Mouse (Mus musculus) heart, postnatal 10 days (tissue): Measurements from ENCODE around the gene S1pr4. TPM values are rescaled to one million over a fixed set of nuclear protein-coding genes. Genes with fewer than 3 reads are reported as not detected.

Experiments
- DNase-seq, 2 experiments: peaks; one replicate each; pipeline ENCODE4 v3.0.0; 2021
- intact Hi-C: fragments of 180-260 bp; cut with DNase I; formaldehyde crosslinking; loops from one replicate; pipeline ENCODE4 v1.15.1; 2025
- microRNA-seq, 2 experiments: library from miRNA; unstranded; fragments of <30 nt; microRNA quantifications; one replicate each; pipeline ENCODE4 v1.2.0; 2022
- total RNA-seq, 2 experiments: library from RNA; stranded (reverse); gene quantifications; 2 replicates each; pipeline ENCODE4 v1.2.3; 2021

Gene S1pr4
- total RNA-seq, 2 experiments from 2014 or later: 0.86 to 0.87 TPM

DNA sequence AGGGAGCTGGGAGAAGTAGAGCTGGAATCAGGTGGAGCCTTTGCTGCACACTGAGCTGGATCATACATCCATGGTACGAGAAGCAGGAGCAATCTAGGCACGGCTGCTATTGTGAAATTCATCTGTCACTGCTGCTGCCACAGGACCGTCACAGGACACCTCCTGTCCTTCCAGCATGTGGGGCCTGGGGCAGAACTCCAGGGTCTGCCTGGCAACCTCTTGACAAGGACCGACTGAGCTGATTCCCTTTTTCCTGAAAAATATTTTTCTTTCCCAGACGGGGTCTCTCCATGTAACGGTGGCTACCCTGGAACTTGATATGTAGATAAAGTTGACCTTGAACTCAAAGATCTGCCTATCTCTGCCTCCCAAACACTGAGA is 48.6 kb downstream of the S1pr4 start:
- DNase-seq: no peak
- intact Hi-C loops: loop anchor here (2.0 kb wide), 1 partner anchor 163 kb away; no protein-coding TSS in a partner anchor

GRCm38 (mm10) chr10:81450641-81451364 is 49.1 kb downstream of the S1pr4 start:
- no peak for DNase-seq
- intact Hi-C loops: loop anchor here (1.0 to 2.0 kb wide), 2 partner anchors 62 to 162 kb away; partner anchors contain the start of gene Gm48552

DNA sequence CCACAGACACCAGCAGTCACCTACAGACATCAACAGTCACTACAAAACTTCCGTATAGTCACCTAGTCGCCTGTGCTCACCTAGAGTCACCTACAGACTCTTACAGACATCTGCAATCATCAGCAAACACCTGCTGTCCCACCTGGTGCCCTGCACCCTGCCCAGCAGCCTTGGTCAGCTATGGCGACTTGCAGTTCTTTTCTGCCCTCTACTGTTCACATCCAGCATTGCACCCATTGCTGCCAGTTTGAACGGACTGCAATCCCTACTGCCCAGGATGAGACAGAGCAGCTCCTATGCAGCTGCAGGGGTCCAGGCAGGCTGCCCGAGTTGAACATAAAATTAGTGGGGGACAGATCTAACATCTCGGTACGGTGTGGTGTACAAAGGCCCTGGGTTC is 49.8 kb downstream of the S1pr4 start:
- peak; percentile 86 to 92 for DNase-seq
- intact Hi-C loops: loop anchor here (1.0 to 2.0 kb wide), 2 partner anchors 61 to 161 kb away; partner anchors contain the start of gene Gm48552

Small RNA genes within 50 kb of the gene (microRNA-seq; reads per million reads assigned to microRNA genes)
- gene Gm25595: 0 reads per million in 2 experiments

Other genes starting within 250 kb of the S1pr4 start
- gene Matk, start 247.2 kb downstream of the S1pr4 start, total RNA-seq: under 1 TPM; 0.27 to 0.38 TPM
- gene Mrpl54, start 233.2 kb downstream of the S1pr4 start, total RNA-seq: 100 to 1,000 TPM in 1 of 2 experiments, 10 to 100 TPM in 1; 93.4 to 108 TPM
- gene Apba3, start 233.2 kb downstream of the S1pr4 start, total RNA-seq: 10 to 100 TPM; 66.5 to 68.3 TPM
- under 1 TPM; 0.14 to 0.37 TPM for gene Tjp3, start 208.6 kb downstream of the S1pr4 start, total RNA-seq
- 10 to 100 TPM; 43.2 to 46.4 TPM for gene Pip5k1c, start 207.2 kb downstream of the S1pr4 start, total RNA-seq
- gene Cactin, start 179.0 kb downstream of the S1pr4 start, total RNA-seq: 10 to 100 TPM; 21.0 to 23.6 TPM
- 1 to 10 TPM; 7.7 to 8.5 TPM for gene Tbxa2r, start 171.4 kb downstream of the S1pr4 start, total RNA-seq
- 1 to 10 TPM; 4.8 to 6.1 TPM for gene Gipc3, start 156.9 kb downstream of the S1pr4 start, total RNA-seq
- 100 to 1,000 TPM in 1 of 2 experiments, 10 to 100 TPM in 1; 88.1 to 105 TPM for gene Hmg20b, start 149.7 kb downstream of the S1pr4 start, total RNA-seq
- gene Mfsd12, start 142.6 kb downstream of the S1pr4 start, total RNA-seq: 10 to 100 TPM; 11.6 to 14.4 TPM
- 1 to 10 TPM in 1 of 2 experiments, under 1 TPM in 1; 0.42 to 1.1 TPM for gene 4930404N11Rik, start 134.3 kb downstream of the S1pr4 start, total RNA-seq
- gene Fzr1, start 121.6 kb downstream of the S1pr4 start, total RNA-seq: 10 to 100 TPM; 39.7 to 41.2 TPM
- gene Dohh, start 115.7 kb downstream of the S1pr4 start, total RNA-seq: 10 to 100 TPM; 53.2 to 57.5 TPM
- under 1 TPM; 0.74 to 0.87 TPM for gene Gm48551, start 115.7 kb downstream of the S1pr4 start, total RNA-seq
- gene Gm48552, start 111.1 kb downstream of the S1pr4 start, total RNA-seq: under 1 TPM; 0.77 to 0.98 TPM
- 1 to 10 TPM; 1.3 to 2.2 TPM for gene Smim24, start 107.1 kb downstream of the S1pr4 start, total RNA-seq
- 100 to 1,000 TPM; 139 to 163 TPM for gene Nfic, start 44.5 kb downstream of the S1pr4 start, total RNA-seq
- gene Celf5, start 17.4 kb downstream of the S1pr4 start, total RNA-seq: under 1 TPM; 0.32 to 0.48 TPM
- gene Ncln, start 3.7 kb downstream of the S1pr4 start, total RNA-seq: 10 to 100 TPM; 64.0 to 65.0 TPM
- gene Gna15, start 24.1 kb upstream of the S1pr4 start, total RNA-seq: under 1 TPM; 0.60 to 0.74 TPM
- 10 to 100 TPM; 59.2 to 60.6 TPM for gene Gna11, start 45.1 kb upstream of the S1pr4 start, total RNA-seq
- 100 to 1,000 TPM; 867 to 890 TPM for gene Aes, start 59.4 kb upstream of the S1pr4 start, total RNA-seq
- gene Tle2, start 74.4 kb upstream of the S1pr4 start, total RNA-seq: 10 to 100 TPM in 1 of 2 experiments, 1 to 10 TPM in 1; 8.1 to 11.2 TPM
- gene Tle6, start 100.9 kb upstream of the S1pr4 start, total RNA-seq: 10 to 100 TPM; 10.2 to 11.1 TPM
- gene BC025920, start 106.1 kb upstream of the S1pr4 start, total RNA-seq: 1 to 10 TPM; 1.3 to 1.4 TPM
- 10 to 100 TPM; 12.8 to 14.2 TPM for gene Sirt6, start 127.7 kb upstream of the S1pr4 start, total RNA-seq
- gene Ankrd24, start 128.4 kb upstream of the S1pr4 start, total RNA-seq: 10 to 100 TPM; 13.9 to 16.6 TPM
- gene Gm10778, start 148.9 kb upstream of the S1pr4 start, total RNA-seq: 1 to 10 TPM; 2.7 to 2.9 TPM
- 1 to 10 TPM; 7.2 to 7.7 TPM for gene Zfp433, start 204.7 kb upstream of the S1pr4 start, total RNA-seq